Mouse (Mus musculus): ENCODE data around the gene Sh3pxd2b. TPM values are rescaled to one million over a fixed set of nuclear protein-coding genes. Genes with fewer than 3 reads are reported as not detected.
A peak's percentile ranks its signal among the peaks of the same experiment; 100 is the strongest.

Gene Sh3pxd2b
- total RNA-seq, 4 experiments from 2014 or later: 5.6 to 10.8 (median 8.8) TPM

DNA sequence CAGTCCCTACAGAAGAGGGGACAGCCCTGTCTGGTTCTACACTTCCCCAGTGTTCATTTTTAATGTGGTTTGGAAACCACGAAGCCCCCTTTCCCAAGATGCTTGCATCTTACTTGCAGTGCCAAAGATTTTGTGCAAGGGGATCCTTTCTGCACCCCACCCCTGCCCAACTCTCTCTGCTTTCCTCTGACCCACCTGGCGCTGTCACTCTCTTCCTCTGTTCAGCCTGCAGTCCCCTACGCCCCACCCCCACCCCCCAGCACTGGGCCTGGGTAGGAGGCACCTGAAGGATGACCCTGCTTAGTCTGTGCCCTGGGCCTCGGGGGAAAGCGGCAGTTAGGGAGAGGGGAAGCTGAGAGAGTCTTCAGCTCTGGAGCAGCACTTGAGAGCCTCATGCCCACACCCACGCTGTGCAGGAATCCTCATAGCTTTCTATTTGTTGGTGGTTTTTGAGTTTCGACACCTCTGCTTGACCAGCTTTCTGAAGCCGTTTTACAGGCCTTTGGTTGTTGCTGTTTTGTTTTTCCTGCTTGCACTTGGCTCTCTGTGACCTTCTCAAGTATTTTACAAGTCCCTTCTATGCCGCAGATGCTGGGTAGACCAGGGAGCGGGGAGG, 77.5 kb downstream of the Sh3pxd2b start:
- DNase-seq: no peak

DNA sequence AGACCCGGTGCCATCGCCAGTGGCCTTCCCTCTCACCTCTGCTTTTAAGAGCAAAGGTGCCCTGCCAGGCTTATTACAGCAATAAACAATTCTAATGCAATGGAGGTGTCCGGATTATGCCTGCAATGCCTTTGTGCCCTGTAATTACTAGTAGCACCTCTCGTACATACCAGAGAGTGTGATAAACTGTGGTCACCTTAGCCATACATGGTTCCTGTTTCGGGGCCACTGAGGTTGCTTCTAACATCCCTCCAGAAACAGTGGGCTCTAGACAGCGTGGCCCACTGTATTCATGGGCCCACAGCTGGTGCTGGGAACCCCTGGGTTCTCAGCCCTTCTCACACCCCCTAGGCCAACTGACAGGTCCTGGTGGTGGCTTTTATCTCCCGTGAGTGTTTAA, 79.9 kb downstream of the Sh3pxd2b start:
- no peak for DNase-seq

DNA sequence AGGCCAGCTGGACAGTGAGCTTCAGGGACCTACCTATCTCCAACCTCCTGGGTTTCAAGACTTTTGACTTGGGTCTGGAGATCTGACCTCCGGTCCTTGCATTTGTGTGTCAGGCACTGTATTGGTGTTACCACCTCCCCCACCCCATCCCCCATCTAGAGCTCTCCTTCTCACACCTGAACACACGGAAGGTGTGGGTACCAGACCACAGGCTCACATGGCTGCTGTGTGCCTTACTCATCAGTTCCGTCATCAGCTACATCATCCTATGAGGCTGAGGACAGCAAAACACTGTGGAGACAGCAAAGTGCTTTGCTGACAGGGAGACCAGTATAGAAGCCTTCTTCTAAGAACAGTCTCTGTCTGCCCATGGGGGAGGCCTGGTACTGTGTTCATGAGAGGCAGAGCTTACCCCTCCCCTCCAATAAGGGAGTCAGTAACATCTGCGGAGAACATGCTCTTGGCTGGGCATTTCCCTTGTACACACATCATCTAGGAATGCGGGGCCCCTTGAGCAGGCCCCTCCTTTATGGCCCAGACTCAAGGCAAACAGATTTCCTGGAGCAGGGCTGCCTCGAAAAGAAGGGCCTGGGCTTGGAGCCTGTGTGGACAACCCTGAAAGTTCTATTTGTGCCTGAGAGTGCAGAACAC, 87.9 kb downstream of the Sh3pxd2b start:
- peak; percentile 20 for DNase-seq

DNA sequence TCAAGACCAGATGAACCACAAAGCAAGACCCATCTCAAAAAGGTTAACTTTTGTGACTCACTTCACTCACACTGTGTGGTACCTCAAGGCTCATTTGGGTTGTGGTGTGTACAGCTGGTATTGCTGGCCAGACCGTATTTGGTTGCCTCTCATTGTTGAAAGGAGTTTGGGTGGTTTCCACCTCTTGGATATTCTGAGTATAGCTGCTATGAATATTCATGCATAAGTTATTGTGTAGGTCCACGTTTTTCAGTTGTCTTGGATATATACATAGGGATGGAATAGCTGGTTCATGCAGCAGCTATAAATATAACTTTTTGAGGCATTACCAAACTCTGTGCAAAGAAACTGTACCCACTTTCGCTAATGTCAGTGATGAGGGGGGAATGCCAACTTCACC, 95.0 kb downstream of the Sh3pxd2b start:
- DNase-seq: no peak

DNA sequence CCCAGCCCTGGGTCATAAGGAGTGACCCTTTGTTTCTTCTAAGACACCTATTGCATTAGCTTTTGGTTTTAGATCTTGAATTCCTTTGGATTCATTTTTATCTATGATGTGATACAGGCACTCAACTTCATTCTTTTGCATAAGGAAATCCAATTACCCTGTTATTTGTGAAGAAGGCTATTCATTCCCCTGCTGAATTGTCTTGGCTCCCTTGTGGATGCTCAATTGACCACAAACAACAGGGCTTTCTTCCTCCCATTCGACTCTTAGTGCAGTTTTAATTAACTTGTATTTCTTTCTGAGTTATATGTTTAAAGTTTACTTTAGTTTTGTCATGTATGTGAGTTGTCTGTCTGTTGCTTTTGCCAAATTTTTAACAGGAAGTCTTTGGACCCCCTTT, 96.6 kb downstream of the Sh3pxd2b start:
- no peak for DNase-seq

DNA sequence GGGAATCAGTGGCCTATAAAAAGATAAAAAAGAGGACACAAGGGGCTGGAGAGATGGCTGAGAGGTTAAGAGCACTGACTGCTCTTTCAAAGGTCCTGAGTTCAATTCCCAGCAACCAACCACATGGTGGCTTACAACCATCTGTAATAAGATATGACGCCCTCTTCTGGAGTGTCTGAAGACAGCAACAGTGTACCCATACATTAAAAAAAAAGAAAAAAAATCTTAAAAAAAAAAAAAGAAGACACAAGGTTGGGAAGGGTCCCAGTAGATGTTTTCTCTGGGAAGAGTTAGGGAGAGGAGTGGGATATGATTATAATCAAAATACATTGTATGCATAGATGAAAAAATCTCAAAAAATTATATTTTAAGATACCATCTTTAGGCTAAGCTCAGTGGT, 97.5 kb downstream of the Sh3pxd2b start:
- DNase-seq: no peak

DNA sequence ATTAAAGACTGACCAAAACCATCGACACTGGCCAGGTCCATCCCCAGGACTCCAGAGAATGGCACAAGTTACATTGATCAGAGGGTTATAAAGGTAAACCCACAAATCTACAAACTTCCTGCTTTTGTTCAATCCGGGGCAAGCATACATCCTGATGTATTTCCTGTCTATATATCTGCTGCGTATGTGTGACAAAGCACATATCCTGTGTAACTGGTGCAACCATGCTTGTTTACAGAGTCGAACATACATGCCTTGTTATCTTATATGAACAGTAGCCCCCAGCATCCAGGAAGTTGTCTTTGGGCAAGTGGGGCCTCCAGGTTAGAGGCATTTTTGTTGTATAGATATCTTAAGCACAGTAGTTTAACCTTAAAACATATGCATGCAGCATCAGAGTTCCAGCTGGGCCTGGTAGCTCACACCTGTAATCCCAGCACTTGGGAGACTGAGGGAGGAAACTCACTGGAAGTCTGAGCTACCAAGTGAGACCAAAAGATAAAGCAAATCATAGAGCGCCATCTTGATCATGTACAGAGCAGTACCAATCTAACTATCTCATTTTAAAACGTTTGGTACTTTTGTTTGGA, 98.1 kb downstream of the Sh3pxd2b start:
- no peak for DNase-seq

DNA sequence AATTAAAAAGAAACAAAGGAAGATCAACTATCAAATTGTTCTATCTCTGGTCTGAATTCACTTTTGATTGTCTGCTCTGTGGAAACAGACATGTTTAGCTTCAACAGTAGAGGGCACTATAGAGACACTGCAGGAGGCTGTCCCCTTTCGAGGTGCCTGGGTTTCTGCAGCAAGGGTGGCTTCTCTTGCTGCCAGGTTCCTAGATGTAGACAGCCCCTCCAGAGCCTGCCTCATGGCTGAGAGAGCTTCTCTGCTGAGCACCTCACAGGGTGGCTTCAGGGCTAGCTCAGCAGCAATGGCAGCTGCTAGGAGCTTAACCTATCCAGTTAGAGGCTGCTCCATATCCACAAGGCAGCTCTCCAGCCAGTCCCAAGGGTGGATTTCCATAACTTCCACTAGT, 102.6 kb downstream of the Sh3pxd2b start:
- peak; percentile 13 for DNase-seq

DNA sequence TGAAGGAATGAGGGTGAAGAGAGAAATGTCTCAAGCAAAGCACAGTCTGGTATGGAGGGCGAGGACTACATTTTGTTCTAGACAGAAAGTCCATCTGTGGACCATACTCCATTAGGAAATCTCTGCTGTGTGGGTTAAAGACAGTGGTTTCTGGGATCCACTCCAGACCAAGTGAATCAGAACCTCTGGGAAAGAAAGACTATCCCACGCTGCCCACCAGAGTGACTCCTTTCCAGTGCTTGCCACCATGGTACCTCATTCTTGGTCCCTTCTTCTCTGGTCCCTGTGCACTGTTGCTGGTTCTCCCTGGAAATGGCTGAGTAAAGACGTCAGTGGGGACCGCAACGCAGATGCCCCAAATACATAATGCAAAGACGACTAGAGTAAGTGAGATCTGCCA, 103.7 kb downstream of the Sh3pxd2b start:
- no peak for DNase-seq

DNA sequence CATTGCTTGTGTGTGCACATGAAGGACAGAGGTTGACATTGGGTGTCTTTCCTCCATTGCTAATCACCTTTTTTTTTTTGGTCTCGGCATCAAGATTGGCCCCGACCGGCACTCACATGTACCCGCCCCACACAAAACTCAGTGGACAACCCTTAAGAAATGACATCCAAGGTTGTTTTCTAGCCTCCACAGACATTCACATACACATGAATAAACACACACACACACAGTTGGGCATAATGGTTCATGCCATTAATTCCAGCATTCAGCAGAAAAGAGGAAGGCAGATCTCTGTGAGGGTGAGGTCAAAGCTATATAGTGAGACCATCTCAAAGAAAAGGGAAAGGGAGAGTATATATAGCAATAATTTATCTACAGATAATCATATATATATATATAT, 105.1 kb downstream of the Sh3pxd2b start:
- DNase-seq: no peak

DNA sequence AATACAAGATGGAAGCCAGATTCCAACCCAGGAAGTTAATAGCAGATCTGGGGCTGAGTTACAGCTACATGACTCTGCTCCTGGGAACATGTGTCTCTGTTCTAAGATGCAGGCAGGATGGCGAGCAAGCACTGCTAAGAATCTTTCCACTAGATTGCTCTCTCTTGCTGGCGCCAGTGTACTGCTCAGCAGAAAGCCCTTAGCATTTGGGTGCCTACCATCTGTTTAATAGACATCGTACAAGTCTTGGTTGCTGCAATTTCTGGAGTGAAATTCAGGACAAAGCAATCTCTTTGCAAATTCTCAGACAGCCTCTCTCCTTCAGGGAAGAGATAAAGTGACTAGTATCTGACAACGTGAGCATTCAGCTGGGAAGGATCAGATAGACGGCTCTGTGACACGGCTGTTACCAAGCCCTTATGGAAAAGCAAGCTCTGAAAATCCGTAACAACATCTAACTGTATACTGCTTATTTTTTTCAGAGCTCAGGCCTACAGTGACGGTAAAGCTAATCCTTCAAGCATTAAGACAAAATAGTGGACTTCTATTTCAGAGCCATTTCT, 105.8 kb downstream of the Sh3pxd2b start:
- no peak for DNase-seq

DNA sequence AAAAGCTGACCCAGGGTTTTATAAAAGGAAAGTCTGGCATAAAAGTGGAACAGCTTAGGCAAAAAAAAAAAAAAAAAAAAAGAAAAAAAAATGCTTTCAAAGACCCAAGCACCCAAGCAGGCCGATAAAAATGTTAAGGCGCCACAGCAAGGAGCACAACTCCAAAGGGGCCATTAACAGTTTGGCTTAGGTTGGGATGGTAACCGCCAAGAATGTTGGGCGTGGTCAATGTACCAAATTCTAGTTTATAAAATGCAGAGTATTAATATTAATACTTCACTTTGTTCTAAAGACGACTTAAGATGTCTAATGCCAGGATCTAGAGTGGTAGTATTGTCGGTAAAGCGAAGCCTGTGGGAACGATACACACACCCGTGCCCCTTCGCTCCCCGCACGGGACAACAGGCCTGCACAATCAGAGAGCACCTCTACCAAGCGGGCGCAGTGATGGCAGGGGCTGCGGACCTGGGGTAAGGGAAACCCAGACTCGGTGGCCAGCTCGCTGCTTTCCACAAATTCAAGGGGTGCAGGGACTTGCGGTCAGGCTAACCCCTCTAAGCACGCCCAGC, 106.7 kb downstream of the Sh3pxd2b start:
- no peak for DNase-seq

DNA sequence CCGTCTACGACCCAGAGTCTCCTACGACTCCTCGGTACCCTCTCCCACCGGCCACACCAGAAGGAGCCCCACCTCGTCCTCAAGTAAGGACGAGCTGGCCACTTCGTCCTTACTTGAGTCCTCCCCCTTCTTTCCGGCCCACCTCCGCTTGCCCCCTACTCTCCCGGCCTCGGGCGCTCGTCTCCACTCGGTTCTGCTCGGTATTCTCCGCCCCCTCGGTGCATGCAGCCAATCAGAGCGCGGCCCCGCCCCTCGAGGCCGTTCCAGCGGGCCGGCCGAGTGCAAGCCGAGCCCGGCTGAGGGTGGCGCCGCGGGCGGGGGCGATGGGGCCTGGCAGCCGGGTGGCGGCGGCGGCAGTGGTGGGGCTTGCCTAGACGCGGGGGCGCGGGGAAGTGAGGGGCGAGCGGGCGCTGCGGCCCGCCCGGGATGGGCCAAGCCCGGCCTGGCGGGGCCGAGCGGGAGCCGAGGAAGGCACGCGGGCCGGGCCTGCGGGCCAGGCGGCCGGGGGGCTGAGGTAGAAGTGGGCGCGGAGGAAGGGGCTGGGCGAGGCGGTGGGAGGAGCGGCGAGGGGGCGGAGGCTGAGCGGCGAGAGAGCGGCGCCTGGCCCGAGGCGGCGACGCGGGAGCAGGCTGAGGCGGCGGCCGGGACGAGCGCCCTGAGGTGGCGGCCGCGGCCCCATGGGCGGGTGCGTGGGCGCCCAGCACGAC, 107.3 kb downstream of the Sh3pxd2b start, which contains the start of gene Ubtd2:
Ubtd2 (plus strand) TSS at position 571 of the 707 bp plus-strand sequence.
- DNase-seq: peak; percentile 94

DNA sequence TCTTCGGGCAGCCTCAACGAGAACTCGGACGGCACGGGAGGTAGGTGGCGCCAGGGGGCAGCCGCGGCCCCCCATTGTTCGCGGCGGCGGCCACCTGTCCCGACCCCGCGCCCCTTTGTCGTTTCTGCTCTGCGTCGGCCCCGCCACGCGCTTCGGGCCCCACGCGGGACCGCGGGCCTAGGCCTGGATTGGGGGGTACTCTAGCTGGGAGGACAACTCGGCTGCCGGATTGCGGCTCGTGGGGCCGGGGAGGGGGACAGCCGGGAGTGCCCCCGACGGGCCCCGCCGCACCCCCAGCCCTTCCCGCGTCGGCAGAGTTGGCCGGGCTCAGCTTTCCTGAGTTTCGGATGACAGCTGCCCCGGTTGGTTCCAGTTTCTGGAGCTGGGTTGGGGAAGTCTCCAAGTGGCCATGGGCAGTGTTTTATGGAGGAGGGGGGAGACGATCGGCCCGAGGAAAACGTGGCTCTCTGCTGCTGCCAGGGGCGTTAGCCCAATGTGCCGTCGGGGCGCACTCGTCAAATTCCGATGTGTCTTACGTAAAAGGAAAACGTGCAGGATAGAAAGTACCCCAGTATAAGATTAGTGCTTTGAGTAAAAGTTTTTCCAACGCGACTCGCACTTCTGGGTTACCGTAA, 108.0 kb downstream of the Sh3pxd2b start:
- DNase-seq: peak; percentile 32

DNA sequence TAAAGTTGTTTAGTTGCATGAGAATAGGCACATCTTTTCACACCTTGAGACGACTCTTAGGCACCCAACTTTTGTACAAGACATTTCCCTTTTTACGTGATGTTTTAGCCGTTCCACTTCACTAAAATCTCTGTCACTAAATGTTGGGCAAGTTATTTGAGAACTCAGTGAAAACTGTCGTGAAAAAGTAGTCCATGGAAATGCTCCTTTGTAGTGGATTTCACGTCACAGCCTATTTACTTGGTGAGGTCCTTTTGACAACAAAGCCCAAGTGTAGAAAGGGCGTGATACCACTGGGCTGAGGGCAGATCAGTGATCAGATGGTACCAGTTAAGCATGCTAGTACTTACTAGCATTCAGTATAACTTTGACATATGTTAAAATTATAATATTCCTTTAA, 108.7 kb downstream of the Sh3pxd2b start:
- no peak for DNase-seq

DNA sequence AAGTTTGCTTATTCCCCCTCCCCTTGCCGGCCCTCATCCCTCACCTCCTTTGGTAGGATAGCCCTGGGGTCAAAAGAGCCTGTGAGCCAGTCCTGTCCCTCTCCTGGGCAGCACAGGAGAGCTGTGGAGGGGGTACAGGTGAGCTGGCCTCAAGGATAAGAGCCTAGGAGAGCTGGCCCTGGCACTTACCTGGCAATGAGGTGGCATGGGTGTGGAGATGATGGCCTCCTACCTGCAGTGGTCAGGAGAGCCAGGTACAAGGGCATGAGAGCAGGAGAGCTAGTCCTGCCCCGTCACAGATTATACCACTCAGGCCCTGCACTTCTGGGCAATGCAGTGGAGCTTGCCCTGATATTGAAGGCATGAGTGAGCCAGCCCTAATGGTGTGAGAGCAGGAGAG, 116.7 kb downstream of the Sh3pxd2b start:
- no peak for DNase-seq

DNA sequence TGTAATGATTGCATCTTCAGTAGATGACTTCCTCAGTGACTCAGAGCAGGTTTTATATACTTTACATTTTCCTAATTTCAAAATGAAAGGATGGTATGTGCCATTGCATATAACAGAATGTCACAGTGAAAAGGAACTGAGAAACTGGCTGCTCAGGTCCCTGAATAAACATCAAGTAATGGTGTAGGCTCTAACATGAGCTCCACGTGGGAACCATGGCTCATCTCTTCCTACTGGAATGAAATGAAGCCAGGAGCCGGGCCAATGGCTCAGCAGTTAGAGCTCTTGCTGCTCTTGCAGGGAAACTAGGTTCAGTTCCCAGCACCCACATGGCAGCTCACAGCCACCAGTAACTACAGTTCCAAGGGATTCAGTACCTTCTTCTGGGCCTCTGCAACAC, 124.3 kb downstream of the Sh3pxd2b start:
- no peak for DNase-seq

DNA sequence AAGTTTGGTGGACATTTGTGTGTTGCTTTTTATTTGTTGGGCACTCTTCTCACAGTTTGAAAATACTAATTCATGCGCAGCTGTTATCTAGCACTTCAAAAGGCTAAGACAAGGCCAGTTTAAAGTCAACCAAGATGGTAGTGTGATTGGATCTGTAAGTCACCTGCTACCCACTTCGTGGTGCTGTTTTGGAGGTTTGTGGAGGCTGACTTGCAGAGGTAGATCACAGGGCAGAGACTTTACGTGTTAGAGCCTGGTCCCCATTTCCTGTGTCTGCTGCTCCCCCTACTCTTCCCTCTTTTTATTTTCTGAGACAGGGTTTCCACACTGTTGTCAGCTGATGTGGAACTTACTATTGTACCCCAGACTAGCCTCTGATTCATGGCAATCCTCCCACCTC, 127.1 kb downstream of the Sh3pxd2b start:
- DNase-seq: no peak

DNA sequence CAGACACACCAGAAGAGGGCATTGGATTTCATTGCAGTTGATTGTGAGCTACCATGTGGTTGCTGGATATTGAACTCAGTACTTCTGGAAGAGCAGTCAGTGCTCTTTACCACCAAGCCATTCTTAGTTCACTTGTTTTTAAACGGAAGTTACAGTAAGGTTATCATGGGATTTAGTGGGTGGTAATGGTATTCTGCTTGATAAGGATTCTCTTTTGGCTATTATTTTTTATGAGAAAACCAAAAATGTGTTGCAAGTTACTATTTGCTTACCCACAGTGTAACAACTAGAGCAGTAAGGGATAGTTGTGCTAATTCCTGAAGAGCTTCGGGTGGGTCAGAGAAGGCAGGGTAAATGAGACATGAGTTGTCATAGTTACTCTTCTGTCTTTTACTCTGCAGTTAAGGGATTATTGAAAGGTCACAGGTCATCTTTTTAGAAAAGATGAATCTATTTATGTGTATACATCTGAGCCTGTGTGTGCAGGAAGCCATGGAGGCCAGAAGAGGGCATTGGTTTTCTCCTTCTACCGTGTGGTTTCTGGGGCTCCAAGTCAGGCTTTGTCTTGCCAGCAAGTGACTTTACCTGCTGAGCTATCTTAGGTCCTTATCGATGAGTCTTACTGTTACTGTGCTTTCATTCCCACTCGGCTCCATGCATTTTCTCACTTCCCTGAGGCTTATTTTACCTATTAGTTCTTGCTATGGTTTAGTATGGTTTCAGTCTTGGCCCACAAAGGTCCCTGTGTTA, 128.0 kb downstream of the Sh3pxd2b start:
- DNase-seq: no peak
